Mouse (Mus musculus) A20 (cell line): Measurements from ENCODE around the gene Trmo.

ENCODE experiments used
- DNase-seq: peaks from one replicate; pipeline ENCODE4 v3.0.0-alpha.2; 2011; ENCODE audit warnings: low read depth, low spot score

The Trmo gene

DNA sequence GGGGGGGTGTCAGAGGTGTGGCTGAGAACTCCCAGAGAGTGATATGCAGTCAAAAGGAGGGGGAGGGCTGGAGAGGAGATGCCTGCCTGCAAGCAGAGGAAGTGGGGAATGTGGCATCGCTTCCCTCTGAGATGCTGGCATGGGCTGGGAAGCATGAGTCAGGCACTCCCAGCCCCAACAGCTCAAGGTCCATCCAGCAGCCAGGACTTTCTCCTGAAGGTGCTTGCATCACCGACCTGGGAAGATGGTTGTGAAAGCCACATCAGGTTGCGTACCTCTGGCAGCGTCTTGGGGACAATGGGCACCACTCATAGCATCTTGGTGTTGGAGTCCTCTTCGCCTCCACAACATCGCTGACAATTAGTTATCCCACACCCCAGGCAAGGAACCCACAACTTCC lies 18.8 kb downstream of the Trmo start:
- DNase-seq, result no peak

GRCm38 (mm10) chr4:46369070-46369469 lies 20.2 kb downstream of the Trmo start:
- DNase-seq, result peak; percentile 39

- DNase-seq, result no peak
Observed at GRCm38 (mm10) chr4:46367487-46367959, 21.7 kb downstream of the Trmo start.

DNA sequence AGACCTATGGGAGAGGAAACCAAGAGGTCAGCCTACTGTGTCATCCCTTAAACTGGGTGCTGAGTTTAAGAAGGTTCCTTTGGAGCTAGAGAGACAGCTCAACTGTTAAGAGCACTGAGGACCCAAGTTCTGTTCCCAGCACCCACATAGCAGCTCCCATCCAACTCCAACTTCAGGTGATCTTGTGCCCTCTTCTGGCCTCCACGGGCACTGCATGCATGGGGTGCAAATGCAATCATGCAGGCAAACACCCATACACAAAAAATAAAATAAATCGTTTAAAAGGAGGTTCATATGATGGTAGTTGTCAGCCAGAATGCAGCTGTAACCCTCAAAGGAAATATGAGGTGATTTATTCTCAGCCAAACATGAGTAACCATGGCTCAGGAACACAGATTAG lies 24.9 kb downstream of the Trmo start:
- DNase-seq, result no peak

- DNase-seq, result no peak
Observed at GRCm38 (mm10) chr4:46361258-46361657, 28.0 kb downstream of the Trmo start.

DNA sequence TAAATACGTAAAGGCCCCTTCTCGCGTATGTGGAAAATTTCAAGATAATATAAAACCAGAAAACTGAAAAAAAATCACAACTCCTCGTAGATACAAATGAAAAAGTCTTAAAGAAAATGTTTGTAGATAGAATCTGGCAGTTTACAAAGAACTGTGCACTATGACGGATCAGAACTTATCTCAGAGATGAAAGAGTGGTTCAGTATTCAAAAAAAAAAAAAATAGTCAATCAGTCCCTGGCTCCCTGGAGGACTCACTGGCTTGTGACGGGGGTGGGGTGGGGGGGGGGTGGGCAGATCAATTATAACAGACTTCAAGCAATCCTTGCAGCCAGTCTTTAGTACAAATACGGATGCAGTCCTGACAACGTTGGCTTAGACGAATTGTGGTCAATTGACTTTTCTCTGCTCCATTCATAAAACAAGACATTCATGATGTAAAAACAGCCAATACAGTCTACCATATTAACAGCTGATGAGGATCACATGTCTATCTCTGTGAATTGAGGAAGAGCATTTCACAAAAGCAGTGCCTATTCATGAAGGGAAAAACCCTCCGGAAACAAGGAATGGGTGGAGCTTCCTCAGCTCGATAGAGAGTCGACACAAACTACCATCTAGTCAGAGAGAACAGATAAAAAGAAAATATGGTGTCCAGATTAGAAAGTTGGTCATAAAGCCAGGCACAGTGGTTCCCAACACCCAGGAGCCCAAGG lies 29.5 kb downstream of the Trmo start:
- peak; percentile 63 for DNase-seq

DNA sequence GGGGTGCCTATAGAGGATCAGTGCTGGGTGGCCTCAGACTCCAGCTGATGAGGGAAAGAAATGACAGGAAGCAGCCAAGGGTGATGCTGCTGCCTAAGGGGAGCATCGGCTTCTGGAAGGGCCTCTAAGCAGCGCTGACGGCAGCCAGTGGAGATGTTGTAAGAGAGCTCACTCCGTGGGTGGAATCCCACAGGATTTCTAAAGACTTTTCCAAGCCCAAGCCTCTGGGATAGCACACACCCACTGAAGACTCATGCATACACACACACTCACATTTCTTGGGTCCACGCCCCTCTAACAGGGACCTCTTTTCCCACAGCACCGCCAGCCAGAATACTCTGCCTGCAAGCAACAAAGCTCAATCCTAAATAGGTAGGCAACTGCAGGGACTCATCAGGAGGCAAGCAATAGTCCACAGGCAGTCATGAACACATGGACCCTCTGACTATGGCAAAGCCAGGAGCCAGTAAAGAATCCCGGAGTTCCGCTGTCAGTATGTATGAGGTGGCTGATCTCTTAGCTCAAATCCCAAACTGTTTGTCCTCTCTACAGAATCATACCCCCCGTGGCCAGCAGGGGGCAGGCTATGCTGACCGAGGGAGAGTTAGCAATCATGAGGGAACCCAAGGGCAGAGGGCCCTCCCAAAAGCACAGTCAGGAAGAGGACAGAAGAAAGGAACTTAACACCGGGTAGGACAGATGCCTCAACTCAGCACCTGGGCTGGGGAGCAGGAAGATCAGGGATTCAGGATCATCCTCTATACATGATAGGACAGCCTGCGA lies 32.7 kb downstream of the Trmo start:
- peak; percentile 63 for DNase-seq

DNA sequence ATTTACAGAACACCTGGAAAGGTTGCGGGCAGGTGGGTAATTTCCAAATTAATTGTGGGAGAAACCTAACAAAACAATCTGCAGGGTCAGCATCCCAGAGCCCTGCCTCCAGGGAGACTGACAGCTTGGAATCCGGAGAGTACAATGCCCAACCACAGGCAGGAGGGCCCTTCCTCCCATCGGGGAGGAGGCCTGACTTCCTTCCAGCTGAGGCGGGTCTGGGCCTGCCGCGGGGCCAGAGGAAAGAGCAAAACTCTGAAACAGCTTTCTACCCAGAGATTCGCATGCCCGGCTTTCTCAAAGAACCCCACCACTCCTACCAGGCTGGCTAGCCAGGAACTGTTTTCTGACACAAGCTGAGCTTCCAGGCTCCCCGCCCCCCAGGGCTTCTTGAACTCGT lies 36.2 kb downstream of the Trmo start:
- DNase-seq, result no peak

- no peak for DNase-seq
Observed at GRCm38 (mm10) chr4:46349530-46349929, 39.7 kb downstream of the Trmo start.

DNA sequence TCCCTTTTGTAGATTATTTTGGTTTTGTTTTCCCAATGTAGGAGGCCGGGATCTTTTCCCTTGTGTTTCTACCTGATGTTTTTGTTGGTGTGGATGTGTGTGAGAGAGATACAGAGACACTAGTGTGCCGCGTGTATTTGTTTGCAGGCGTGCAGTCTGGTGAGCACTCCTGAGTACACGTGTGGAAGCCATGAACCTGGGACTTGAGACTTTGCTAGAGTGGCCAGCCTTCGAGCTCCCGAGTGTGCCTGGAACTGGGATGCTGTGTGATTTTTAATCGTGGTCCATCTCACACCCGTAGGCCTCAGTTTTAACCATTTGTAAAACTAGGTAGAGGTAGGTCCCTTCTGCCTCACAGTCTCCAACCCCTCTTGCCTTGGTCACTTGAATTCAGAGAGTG lies 40.3 kb downstream of the Trmo start:
- DNase-seq, result no peak

- DNase-seq, result no peak
Observed at GRCm38 (mm10) chr4:46347580-46348515, 41.4 kb downstream of the Trmo start.

DNA sequence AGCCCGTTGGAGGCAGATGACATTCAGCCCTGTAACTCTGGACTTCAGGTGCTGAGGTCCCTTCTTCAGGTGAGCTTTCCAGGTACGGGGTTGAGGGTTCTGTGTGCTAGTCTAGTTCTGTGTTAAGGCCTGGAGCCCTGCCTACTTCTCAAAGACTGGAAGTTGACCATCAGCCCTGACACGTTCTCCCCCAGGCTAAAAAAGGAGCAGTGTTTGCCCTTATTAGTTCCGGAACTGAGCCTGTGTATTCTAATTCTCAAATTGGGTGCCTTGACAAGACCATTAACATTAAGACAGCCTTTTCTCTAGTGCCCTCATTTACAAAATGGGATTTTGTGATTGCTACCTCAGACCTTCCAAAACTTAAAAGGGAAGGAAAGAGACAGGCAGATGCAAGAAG lies 42.1 kb downstream of the Trmo start:
- DNase-seq, result no peak

DNA sequence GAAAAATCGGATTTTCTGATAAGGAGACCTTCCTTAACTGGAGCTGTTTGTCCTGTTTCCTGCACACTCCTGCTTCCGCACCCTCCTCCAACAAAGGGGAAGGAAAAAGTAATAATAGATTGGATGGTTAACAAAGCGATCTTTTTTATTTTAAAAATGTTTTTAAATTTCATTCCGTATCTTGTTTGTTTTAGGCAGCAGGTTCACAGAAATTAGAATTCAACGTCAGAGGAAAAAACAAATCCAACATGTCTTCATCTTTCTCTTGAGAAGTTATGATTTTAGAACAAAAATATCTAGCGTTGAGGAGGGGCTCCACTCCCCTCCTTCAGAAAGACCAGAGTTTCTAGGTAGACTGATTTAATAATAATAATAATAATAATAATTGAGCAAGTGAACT lies 43.0 kb downstream of the Trmo start:
- no peak for DNase-seq

DNA sequence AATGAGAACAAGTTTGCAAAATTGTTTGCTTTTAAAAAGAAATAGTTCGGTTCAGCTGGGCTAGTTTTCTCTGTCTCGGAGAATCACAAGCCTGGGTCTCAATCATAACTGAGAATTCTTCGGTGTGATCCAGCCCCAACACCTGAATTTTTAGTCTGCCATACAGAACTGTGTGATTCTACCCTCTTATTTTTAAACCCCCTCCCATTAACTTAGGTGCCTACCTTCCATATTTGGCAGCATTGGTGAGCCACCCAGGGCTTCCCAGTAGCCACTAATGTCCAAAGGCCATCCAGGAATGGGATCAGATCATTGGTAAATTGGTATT lies 43.5 kb downstream of the Trmo start:
- no peak for DNase-seq

DNA sequence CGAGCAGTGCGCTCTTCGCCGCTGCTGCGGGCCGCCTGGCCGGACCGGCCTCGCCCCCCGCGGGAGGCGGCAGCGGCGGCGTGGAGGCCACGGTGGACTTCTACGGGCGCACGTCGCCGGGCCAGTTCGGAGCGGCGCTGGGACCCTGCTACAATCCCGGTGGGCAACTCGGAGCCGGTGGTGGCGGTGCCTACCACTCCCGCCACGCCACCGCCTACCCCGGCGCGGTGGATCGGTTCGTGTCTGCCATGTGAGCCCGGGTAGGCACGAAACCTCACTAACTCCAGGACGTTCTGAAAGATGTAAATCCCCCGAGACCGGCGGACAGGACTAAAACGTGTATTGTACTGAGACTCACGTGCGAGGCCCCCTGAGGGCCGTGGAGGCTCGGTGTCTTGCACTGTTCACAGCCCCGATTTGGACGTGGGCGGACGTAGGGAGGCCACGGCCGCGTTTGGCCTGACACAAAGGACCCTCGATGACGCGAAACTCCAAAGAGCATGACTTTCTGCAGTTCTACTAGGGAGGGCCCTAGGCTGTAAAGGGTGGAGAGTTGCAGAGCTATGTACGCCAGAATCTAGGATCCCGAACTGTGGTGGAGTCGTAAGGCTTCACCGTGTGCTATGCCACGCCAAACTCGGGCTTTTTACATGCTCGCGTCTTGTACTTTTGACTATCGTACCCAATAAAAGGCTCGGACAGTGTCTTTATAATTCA lies 44.0 kb downstream of the Trmo start:
- no peak for DNase-seq

DNA sequence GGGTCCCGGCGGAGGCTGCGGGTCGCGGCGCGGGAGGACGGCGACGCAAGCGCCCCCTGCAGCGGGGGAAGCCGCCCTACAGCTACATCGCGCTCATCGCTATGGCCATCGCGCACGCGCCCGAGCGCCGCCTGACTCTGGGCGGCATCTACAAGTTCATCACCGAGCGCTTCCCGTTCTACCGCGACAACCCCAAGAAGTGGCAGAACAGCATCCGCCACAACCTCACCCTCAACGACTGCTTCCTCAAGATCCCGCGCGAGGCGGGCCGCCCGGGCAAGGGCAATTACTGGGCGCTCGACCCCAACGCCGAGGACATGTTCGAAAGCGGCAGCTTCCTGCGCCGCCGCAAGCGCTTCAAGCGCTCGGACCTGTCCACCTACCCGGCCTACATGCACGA lies 44.9 kb downstream of the Trmo start:
- no peak for DNase-seq

DNA sequence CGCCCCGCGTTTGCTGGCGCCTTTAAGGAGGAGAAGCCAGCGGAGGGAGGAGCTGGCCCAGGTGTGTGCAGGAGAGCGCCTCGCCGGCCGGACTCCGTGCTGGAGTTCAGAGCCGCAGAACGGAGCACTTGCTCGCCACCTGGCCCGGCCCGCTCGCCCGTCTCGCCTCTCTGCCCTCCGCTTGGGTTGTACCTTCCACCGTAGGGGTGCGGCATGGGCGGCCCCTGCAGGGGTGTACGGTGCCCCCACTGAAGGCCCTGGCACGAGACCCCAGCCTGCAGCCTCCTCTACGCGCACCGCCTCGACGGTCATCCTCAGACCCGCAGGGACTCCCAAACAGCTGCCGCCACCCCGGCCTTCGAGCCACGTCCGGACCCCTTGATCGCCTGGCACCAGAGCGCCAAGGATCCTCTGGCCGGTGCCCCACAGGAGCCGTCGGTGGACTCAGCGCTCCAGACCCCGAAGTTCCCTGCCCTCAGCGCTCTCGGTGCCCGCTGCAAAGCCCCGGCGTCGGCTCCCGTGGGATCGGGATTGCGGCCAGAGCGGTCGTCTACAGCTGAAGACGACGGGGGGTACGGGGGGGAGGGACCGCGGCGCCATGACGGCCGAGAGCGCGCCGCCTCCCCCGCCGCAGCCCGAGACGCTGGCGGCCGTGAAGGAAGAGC lies 45.5 kb downstream of the Trmo start, which contains the start of gene Foxe1:
Gene Foxe1 (plus strand): TSS at position 14 of the 665 bp plus-strand sequence.
- no peak for DNase-seq

- DNase-seq, result no peak
Observed at GRCm38 (mm10) chr4:46342711-46343286, 46.4 kb downstream of the Trmo start.

- no peak for DNase-seq
Observed at GRCm38 (mm10) chr4:46341831-46342680, 47.2 kb downstream of the Trmo start.

GRCm38 (mm10) chr4:46339584-46339983 lies 49.7 kb downstream of the Trmo start:
- no peak for DNase-seq
